Mouse (Mus musculus) c-Kit-positive CD71-positive TER-119-negative erythroid progenitor cells, embryonic 14.5 days (primary cell): ENCODE results near the gene Slc35a3.
"Not testable (repeated sequence)": the region's sequence is repeated elsewhere in the genome, so short reads cannot be mapped to it uniquely, and the experiment has no call there.

Experiments
- DNase-seq: peaks from one replicate; pipeline ENCODE4 v3.0.0-alpha.2; 2013; ENCODE audit warnings: low read depth

The Slc35a3 gene

GRCm38 (mm10) chr3:116712436-116712881 lies at the start of gene Slc35a3:
Gene Slc35a3 (minus strand): TSS chr3:116712831.
- DNase-seq = no peak

GRCm38 (mm10) chr3:116752818-116753217 lies 40.2 kb upstream of the Slc35a3 start:
- no peak for DNase-seq

- peak; percentile 64 for DNase-seq
These were observed 38.7 kb upstream of the Slc35a3 start for GRCm38 (mm10) chr3:116751191-116751860.

GRCm38 (mm10) chr3:116748391-116749170 lies 36.0 kb upstream of the Slc35a3 start:
- DNase-seq = peak; percentile 28

GRCm38 (mm10) chr3:116747648-116748047 lies 35.0 kb upstream of the Slc35a3 start:
- not testable (repeated sequence) for DNase-seq

GRCm38 (mm10) chr3:116740963-116741362 lies 28.3 kb upstream of the Slc35a3 start:
- DNase-seq = no peak

- no peak for DNase-seq
These were observed 27.5 kb upstream of the Slc35a3 start for GRCm38 (mm10) chr3:116740106-116740505.

GRCm38 (mm10) chr3:116737326-116737731 lies 24.7 kb upstream of the Slc35a3 start:
- no peak for DNase-seq

GRCm38 (mm10) chr3:116729483-116730174 lies 17.0 kb upstream of the Slc35a3 start:
- DNase-seq = no peak

GRCm38 (mm10) chr3:116726807-116727206 lies 14.2 kb upstream of the Slc35a3 start:
- DNase-seq = no peak

GRCm38 (mm10) chr3:116723496-116724481 lies 11.2 kb upstream of the Slc35a3 start:
- DNase-seq = no peak

- DNase-seq = no peak
These were observed 10.3 kb upstream of the Slc35a3 start for GRCm38 (mm10) chr3:116722980-116723379.

- DNase-seq = no peak
These were observed 6.3 kb upstream of the Slc35a3 start for GRCm38 (mm10) chr3:116718951-116719350.

- no peak for DNase-seq
These were observed 400 bp upstream of the Slc35a3 start for GRCm38 (mm10) chr3:116713031-116713430.

- DNase-seq = peak; percentile 49
These were observed 801 bp downstream of the Slc35a3 start for GRCm38 (mm10) chr3:116711624-116712435.

GRCm38 (mm10) chr3:116710941-116711340 lies 1.7 kb downstream of the Slc35a3 start:
- no peak for DNase-seq

- DNase-seq = no peak
These were observed 6.9 kb downstream of the Slc35a3 start for GRCm38 (mm10) chr3:116705637-116706204.

GRCm38 (mm10) chr3:116703835-116704234 lies 8.8 kb downstream of the Slc35a3 start:
- no peak for DNase-seq

- DNase-seq = no peak
These were observed 9.9 kb downstream of the Slc35a3 start for GRCm38 (mm10) chr3:116702647-116703272.

GRCm38 (mm10) chr3:116701601-116702000 lies 11.0 kb downstream of the Slc35a3 start:
- no peak for DNase-seq
